Mouse (Mus musculus): ENCODE data around the gene Psrc1. TPM values are rescaled to one million over a fixed set of nuclear protein-coding genes. Genes with fewer than 3 reads are reported as not detected.

The Psrc1 gene
- total RNA-seq (2015; ENCODE audit: low replicate concordance) (42.2 and 46.9 TPM in 2 replicates), total RNA-seq (2017; ENCODE audit: low replicate concordance) (58.9 and 59.7 TPM in 2 replicates)

GRCm38 (mm10) chr3:108383485-108384354 is at the start of gene Psrc1:
Gene Psrc1, plus strand, starts transcription at chr3:108383839.
- peak; percentile 90 for ATAC-seq (replicated peaks; ENCODE audit: low FRiP score, poor library complexity, severe bottlenecking)

- ATAC-seq (replicated peaks; ENCODE audit: low FRiP score, poor library complexity, severe bottlenecking): no peak
These were observed 46.8 kb upstream of the Psrc1 start for GRCm38 (mm10) chr3:108336878-108337277.

GRCm38 (mm10) chr3:108341040-108341439 is 42.6 kb upstream of the Psrc1 start:
- no peak for ATAC-seq (replicated peaks; ENCODE audit: low FRiP score, poor library complexity, severe bottlenecking)

- no peak for ATAC-seq (replicated peaks; ENCODE audit: low FRiP score, poor library complexity, severe bottlenecking)
These were observed 41.5 kb upstream of the Psrc1 start for GRCm38 (mm10) chr3:108342185-108342584.

- ATAC-seq (replicated peaks; ENCODE audit: low FRiP score, poor library complexity, severe bottlenecking): no peak
These were observed 37.8 kb upstream of the Psrc1 start for GRCm38 (mm10) chr3:108345855-108346254.

- ATAC-seq (replicated peaks; ENCODE audit: low FRiP score, poor library complexity, severe bottlenecking): no peak
These were observed 35.3 kb upstream of the Psrc1 start for GRCm38 (mm10) chr3:108348376-108348775.

- ATAC-seq (replicated peaks; ENCODE audit: low FRiP score, poor library complexity, severe bottlenecking): no peak
These were observed 28.4 kb upstream of the Psrc1 start for GRCm38 (mm10) chr3:108355245-108355644.

- ATAC-seq (replicated peaks; ENCODE audit: low FRiP score, poor library complexity, severe bottlenecking): no peak
These were observed 26.6 kb upstream of the Psrc1 start for GRCm38 (mm10) chr3:108357051-108357450.

GRCm38 (mm10) chr3:108358445-108358844 is 25.2 kb upstream of the Psrc1 start:
- ATAC-seq (replicated peaks; ENCODE audit: low FRiP score, poor library complexity, severe bottlenecking): no peak

GRCm38 (mm10) chr3:108360894-108361293 is 22.7 kb upstream of the Psrc1 start:
- no peak for ATAC-seq (replicated peaks; ENCODE audit: low FRiP score, poor library complexity, severe bottlenecking)

- no peak for ATAC-seq (replicated peaks; ENCODE audit: low FRiP score, poor library complexity, severe bottlenecking)
These were observed 20.0 kb upstream of the Psrc1 start for GRCm38 (mm10) chr3:108363626-108364025.

GRCm38 (mm10) chr3:108364270-108364995 is 19.2 kb upstream of the Psrc1 start, which contains the start of gene Mybphl:
Gene Mybphl, plus strand, starts transcription at chr3:108364911.
- ATAC-seq (replicated peaks; ENCODE audit: low FRiP score, poor library complexity, severe bottlenecking): no peak

GRCm38 (mm10) chr3:108367173-108367572 is 16.5 kb upstream of the Psrc1 start:
- ATAC-seq (replicated peaks; ENCODE audit: low FRiP score, poor library complexity, severe bottlenecking): no peak

GRCm38 (mm10) chr3:108367828-108368227 is 15.8 kb upstream of the Psrc1 start:
- ATAC-seq (replicated peaks; ENCODE audit: low FRiP score, poor library complexity, severe bottlenecking): no peak

GRCm38 (mm10) chr3:108368721-108369120 is 14.9 kb upstream of the Psrc1 start:
- ATAC-seq (replicated peaks; ENCODE audit: low FRiP score, poor library complexity, severe bottlenecking): no peak

GRCm38 (mm10) chr3:108372274-108372673 is 11.4 kb upstream of the Psrc1 start:
- no peak for ATAC-seq (replicated peaks; ENCODE audit: low FRiP score, poor library complexity, severe bottlenecking)

- no peak for ATAC-seq (replicated peaks; ENCODE audit: low FRiP score, poor library complexity, severe bottlenecking)
These were observed 10.9 kb upstream of the Psrc1 start for GRCm38 (mm10) chr3:108372691-108373090.

- no peak for ATAC-seq (replicated peaks; ENCODE audit: low FRiP score, poor library complexity, severe bottlenecking)
These were observed 4.6 kb upstream of the Psrc1 start for GRCm38 (mm10) chr3:108378875-108379663.

GRCm38 (mm10) chr3:108380695-108381094 is 2.9 kb upstream of the Psrc1 start:
- no peak for ATAC-seq (replicated peaks; ENCODE audit: low FRiP score, poor library complexity, severe bottlenecking)
